Mouse (Mus musculus): ENCODE results near the gene Trdmt1. TPM values are rescaled to one million over a fixed set of nuclear protein-coding genes. Genes with fewer than 3 reads are reported as not detected.
A peak's percentile ranks its signal among the peaks of the same experiment; 100 is the strongest.

The Trdmt1 gene
- polyA plus RNA-seq, 1 experiment: 1.2 TPM

DNA sequence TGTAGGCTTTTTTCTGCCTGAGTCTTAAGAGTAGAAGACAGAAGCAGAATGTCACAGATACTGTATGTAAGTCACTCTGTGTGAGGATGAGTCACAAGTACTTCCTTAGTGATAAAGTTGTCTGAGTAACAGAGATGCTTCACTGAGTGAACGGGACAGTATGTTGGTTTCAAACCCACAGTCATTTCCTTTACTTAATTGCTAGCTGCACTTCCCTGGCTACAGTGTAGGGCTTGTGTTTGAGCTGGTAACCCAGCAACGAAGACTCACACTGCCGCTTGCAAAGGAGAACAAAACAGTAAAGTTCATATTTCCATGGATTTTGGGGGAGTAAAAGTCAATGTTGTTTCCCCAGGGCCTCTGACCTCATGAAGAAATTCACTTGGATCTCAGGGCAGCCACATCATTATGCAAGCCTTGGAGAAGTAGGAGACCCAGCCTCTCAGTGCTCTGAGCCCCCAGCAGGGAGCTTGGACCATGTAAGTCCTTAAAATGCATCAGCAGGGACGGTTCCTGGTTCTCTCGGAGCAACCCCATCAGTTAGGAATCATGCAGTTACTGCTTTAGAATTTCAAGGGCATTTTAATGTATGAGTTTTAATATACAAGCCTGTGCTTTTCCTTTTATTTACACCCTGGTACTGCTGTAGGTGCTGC, 14.3 kb upstream of the Trdmt1 start:
- 19% methylated on average over 5 of the region's 5 CpGs for WGBS
- DNase-seq (ENCODE audit: low read depth, low spot score): no peak

DNA sequence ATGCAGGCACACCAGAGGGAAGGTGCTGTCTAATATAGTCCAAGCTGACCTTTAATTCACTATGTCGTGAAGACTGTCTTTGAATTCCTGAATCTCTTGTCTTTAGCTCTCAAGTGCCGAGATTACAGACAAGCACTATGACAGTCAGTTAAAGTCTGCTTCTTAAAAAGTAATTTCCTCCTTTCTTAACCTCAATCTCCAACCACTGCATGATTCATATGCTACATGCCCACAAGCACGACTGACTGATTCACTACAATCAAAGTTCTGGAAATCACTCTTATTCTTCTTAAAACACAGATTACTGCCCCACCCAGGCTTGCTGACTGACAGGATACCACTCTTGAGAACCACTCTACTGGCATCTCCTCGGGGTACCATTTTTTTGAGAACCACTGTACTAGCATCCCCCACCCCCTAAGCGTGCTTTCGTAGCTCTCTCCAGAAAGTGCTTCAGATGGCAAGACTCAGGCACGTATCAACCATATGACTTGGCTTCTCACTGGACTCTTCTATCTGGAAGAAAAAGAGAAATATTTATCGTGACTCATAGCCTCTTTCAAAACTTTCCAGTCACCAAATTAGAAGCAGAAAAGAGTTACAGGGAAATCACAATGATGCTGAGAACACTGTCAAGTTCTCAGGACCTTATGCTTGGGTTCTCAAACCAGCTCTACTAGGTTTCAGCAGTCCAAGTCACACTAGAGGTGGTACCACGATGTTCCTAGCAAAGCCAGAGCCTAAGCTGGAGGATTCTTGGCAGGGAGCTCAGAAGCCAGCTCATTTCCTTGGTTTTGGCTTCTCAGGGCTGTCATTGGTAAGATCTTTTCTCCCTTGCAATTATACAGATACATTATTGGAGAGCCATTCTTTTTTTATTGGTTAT, 12.9 kb upstream of the Trdmt1 start:
- no peak for DNase-seq (ENCODE audit: low read depth, low spot score)
- 62% methylated on average over 9 of the region's 9 CpGs for WGBS

GRCm38 (mm10) chr2:13556239-13556638, 11.8 kb upstream of the Trdmt1 start:
- no peak for DNase-seq (ENCODE audit: low read depth, low spot score)

GRCm38 (mm10) chr2:13553966-13554365, 9.5 kb upstream of the Trdmt1 start:
- DNase-seq (ENCODE audit: low read depth, low spot score): no peak
- WGBS: 51% methylated on average over 2 of the region's 2 CpGs

DNA sequence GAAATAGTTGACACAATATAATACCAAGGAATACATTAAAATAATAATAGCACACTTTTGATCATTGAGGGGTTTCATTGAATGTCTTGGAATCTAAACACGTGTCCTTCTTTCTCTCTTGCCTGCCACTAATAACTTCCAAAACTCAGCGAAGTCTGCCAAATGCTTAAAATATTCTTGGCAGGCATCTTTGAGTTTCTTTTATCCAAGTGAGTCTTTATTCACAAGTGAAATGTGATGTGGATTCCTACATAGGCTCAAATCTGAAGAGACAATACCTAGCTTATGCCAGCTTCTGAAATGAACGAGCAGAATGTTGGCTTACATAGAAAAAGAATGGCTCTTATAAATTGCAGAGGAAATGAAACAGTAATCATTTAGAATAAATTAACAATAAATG, 4.3 kb upstream of the Trdmt1 start:
- DNase-seq (ENCODE audit: low read depth, low spot score): no peak
- 72% methylated on average over 3 of the region's 3 CpGs for WGBS

- DNase-seq (ENCODE audit: low read depth, low spot score): no peak
- 8% methylated on average over 8 of the region's 8 CpGs for WGBS
These were observed 846 bp downstream of the Trdmt1 start for GRCm38 (mm10) chr2:13543519-13544124.

- WGBS: 81% methylated on average over 1 of the region's 1 CpGs
These were observed 4.6 kb downstream of the Trdmt1 start for GRCm38 (mm10) chr2:13539860-13540259.

GRCm38 (mm10) chr2:13538704-13539377, 5.6 kb downstream of the Trdmt1 start:
- no peak for DNase-seq (ENCODE audit: low read depth, low spot score)
- 49% methylated on average over 6 of the region's 6 CpGs for WGBS

More at GRCm38 (mm10) chr2:13539860-13540259, 4.6 kb downstream of the Trdmt1 start:
- DNase-seq (ENCODE audit: low read depth, low spot score): no peak

DNA sequence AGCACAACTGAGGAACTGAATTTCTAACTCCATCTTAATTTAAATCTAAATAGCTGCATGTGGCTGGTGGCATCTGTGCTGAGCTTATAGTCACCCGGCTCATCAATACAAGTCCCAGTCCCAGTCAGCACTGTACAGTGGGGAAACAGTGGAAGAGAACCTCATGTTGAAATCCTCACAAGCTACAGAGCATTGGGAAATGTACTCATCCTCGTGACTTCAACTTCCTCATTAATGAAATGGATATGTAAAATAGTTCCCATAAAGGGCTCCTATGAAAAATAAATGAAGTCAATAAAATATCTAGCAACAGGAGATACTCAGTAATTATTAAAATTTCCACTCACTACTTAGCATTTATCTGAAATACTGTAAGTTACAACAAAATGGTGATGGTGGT, 6.2 kb downstream of the Trdmt1 start:
- no peak for DNase-seq (ENCODE audit: low read depth, low spot score)
- WGBS: 79% methylated on average over 2 of the region's 2 CpGs

DNA sequence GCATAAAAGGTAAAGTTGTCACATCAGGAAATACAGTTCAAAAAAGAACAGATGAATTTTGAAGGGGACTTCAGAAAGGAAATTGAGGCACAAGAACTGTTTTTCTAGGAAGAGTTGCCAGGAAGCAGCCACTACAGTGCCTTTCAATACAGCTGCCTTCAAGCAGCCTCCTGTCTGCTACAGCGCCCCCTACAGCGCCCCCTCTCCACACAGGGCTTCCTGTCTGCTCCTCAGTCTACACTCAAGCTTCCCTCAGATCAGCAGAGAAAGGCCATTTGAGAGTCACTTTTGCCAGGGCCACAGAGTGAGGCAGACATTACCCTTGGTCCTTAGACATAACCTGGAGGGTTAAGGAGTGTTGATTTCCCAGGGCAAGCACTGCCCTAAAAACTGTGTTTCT, 6.7 kb downstream of the Trdmt1 start:
- 46% methylated on average over 2 of the region's 2 CpGs for WGBS
- DNase-seq (ENCODE audit: low read depth, low spot score): no peak

- peak; percentile 58 for DNase-seq (ENCODE audit: low read depth, low spot score)
These were observed 7.7 kb downstream of the Trdmt1 start for GRCm38 (mm10) chr2:13536747-13537146.

- DNase-seq (ENCODE audit: low read depth, low spot score): no peak
- 78% methylated on average over 6 of the region's 6 CpGs for WGBS
These were observed 13.8 kb downstream of the Trdmt1 start for GRCm38 (mm10) chr2:13530639-13531038.

DNA sequence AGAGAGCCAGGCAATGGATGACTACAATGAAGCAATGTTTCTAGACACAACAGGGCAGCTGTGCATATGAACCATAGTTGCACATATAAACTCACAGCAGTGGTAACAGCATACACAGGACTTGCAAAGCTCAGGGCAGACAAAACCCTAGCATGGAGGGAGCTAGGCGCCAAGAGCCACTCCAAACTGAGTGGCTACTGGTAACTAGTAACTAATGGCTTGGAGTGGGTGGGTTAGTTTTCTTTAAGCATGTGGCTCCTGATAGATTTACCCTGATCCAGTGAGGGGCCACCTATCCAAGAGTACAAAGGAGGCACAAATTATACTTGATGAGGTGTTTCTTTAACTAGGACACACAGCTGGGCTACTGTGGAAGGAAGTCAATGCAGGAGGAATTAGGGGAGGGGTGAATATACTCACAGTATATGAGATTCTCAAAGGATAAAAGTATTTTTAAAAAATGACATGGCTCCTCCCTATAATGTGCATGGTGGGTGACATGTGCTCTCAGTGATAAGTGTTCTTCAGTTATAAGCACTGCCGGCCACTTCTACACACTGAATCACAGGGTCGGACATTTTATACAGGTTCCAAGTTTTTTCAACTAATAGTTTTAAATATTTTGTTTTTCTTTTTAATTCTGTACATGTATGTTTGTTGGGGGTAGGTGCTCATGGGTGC, 15.1 kb downstream of the Trdmt1 start:
- no peak for DNase-seq (ENCODE audit: low read depth, low spot score)
- WGBS: 96% methylated on average over 3 of the region's 3 CpGs

GRCm38 (mm10) chr2:13527531-13527930, 16.9 kb downstream of the Trdmt1 start:
- WGBS: 56% methylated on average over 4 of the region's 4 CpGs
- DNase-seq (ENCODE audit: low read depth, low spot score): no peak

DNA sequence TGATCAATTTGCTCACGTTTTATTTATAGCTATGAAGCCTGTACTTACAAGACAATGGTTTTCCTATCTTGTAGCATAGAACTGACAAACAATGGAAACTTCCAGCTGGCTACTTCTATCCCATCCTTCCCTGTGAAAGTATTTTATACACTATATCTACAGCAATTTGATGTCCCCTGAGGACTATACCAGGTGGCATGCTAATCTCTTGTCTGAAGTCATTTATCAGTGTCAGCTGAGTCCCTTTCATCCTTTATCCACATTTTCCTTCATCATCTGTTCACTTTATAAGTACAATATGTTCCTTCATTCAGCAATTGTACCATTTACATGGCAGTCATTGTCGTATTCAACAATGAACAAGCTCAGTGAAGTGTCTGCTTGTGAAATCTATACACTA, 17.3 kb downstream of the Trdmt1 start:
- DNase-seq (ENCODE audit: low read depth, low spot score): no peak
- WGBS: 70% methylated on average over 2 of the region's 2 CpGs

- DNase-seq (ENCODE audit: low read depth, low spot score): no peak
- 28% methylated on average over 2 of the region's 2 CpGs for WGBS
These were observed 18.3 kb downstream of the Trdmt1 start for GRCm38 (mm10) chr2:13526205-13526604.

DNA sequence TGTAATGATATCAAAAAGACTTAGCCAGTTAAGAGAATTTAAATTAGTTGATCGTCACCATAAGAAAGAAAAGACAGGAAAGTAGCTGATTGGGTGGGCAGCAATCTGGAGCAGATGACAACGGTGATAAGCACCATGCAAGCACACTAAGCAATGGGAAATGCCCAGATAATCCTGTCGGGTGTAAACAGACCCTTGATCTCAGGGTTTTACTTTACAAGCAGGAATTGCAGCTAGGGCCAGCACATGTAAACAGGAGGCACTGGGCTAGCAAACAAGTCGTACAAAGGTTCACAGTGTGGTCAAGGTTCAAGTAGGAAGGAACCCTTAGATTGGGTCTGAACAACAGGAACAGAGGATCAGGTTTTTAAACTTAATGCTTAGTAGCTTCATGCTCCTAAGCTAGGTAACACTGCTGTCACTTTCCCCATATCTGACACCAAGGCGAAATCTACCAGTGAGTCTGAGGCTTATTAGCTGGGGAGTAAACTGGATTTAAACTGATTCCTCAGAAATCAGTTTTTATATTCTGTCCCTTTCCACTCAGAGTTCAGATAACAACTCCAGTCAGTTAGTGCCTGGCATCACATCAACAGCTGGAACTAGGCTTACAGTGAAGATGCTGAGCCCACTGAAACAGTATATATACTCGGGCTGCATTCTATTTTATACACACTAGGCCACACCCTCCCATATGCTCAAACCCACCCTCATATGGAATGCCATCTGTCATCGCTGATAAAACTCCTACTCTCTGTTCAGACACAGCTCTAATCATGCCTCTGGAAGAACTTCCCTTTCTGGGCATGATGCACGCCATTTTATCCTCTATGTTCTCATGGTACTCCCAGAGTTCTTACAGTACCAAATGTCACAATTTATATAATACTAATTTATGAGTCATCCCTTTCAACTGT, 20.7 kb downstream of the Trdmt1 start:
- peak; percentile 92 for DNase-seq (ENCODE audit: low read depth, low spot score)
- WGBS: 20% methylated on average over 8 of the region's 8 CpGs

DNA sequence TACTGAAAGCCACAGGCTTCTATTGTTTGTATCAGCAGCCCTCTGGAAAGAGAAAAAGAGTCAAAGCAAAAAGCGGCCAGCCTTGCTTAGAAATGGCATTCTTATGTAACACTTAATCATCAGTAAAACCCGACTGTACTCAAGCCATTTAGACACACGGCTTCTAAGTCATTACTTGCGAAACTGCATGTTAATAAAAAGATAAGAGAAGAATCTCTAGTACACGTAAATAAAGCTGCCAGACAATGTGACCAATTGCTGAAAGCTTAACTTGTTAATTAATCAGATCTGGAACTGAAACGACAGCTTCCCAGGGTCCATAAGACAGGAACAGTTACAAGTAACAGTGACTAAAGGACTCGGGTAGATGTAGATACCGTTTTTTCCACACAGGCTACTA, 22.4 kb downstream of the Trdmt1 start:
- 63% methylated on average over 8 of the region's 8 CpGs for WGBS
- no peak for DNase-seq (ENCODE audit: low read depth, low spot score)

DNA sequence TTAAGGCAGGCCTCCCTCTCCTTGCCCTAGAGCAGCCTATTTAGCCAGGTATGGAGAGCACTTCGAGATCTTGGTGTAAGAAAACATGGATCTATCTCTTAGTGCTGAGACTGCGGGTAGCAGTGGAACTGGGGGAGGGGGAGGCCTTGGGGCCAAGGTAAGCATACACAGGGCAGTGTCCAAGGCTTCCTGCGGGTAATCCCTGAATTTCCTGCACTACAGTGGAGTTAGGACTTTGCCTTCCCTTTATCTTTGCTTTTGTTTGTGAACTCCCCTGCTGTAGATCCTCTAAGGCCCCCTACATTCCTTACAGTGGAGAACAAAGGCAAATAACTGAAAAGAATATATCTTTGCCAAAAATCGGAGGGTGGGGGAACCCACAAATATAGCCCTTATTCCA, 29.5 kb downstream of the Trdmt1 start:
- DNase-seq (ENCODE audit: low read depth, low spot score): no peak
- 57% methylated on average over 4 of the region's 4 CpGs for WGBS
